Mouse (Mus musculus): ENCODE results near the gene Tmc4. TPM values are rescaled to one million over a fixed set of nuclear protein-coding genes. Genes with fewer than 3 reads are reported as not detected.

The Tmc4 gene
- polyA plus RNA-seq, 1 experiment from 2014 or later: 6.2 TPM

- Histone ChIP-seq H3K4me1 (peaks cover 38% of the 10 kb centered on the region), H3K36me3 (peaks cover 42% of the 10 kb centered on the region), H3K27me3 (no peaks in the 10 kb centered on the region), H3K9me3 (no peaks in the 10 kb centered on the region), H3K4me2 (replicated peaks) (peak overlapping the region; percentile 89), H3K4me3 (peak overlapping the region; percentile 98), H3K9ac (peak overlapping the region; percentile 99), H3K27ac (no peak overlapping the region)
- whole genome bisulfite sequencing: 73% methylated on average over 4 of the region's 4 CpGs
- no peak for ATAC-seq (ENCODE audit: low FRiP score, low read depth)
These were observed 30.7 kb downstream of the Tmc4 start for GRCm38 (mm10) chr7:3646641-3647040.

- peaks cover 38% of the 10 kb centered on the region for H3K4me1 ChIP-seq
- no peaks in the 10 kb centered on the region for H3K27me3 ChIP-seq
- H3K9me3 ChIP-seq: no peaks in the 10 kb centered on the region
- H3K4me2 ChIP-seq (replicated peaks): peak overlapping the region; percentile 89
- H3K36me3 ChIP-seq: peaks cover 42% of the 10 kb centered on the region
- no peak for ATAC-seq (ENCODE audit: low FRiP score, low read depth)
- WGBS: 18% methylated on average over 9 of the region's 9 CpGs
- H3K9ac ChIP-seq: peak overlapping the region; percentile 99
- H3K4me3 ChIP-seq: peak overlapping the region; percentile 98
- peak overlapping the region; percentile 97; the same call in 1 of the 2 replicates for H3K27ac ChIP-seq
These were observed 31.2 kb downstream of the Tmc4 start for GRCm38 (mm10) chr7:3646188-3646587.

- H3K9me3 ChIP-seq: no peaks in the 10 kb centered on the region
- H3K4me1 ChIP-seq: peaks cover 38% of the 10 kb centered on the region
- peak overlapping the region; percentile 97 for H3K27ac ChIP-seq
- H3K9ac ChIP-seq: peak overlapping the region; percentile 99
- under 1% methylated on average over 55 of the region's 58 CpGs for WGBS
- H3K4me3 ChIP-seq: peak overlapping the region; percentile 98
- H3K36me3 ChIP-seq: peaks cover 42% of the 10 kb centered on the region
- H3K4me2 ChIP-seq (replicated peaks): peak overlapping the region; percentile 89
- ATAC-seq (ENCODE audit: low FRiP score, low read depth): peak; percentile 7; the same call in 1 of the 2 replicates
- H3K27me3 ChIP-seq: no peaks in the 10 kb centered on the region
These were observed 31.8 kb downstream of the Tmc4 start for GRCm38 (mm10) chr7:3645488-3646025.

GRCm38 (mm10) chr7:3644672-3645487 is 32.5 kb downstream of the Tmc4 start, which contains the start of gene Cnot3:
Cnot3 (plus strand) TSS chr7:3645268.
- under 1% methylated on average over 58 of the region's 58 CpGs for WGBS
- peaks cover 42% of the 10 kb centered on the region for H3K36me3 ChIP-seq

GRCm38 (mm10) chr7:3644348-3644671 is 33.0 kb downstream of the Tmc4 start:
- Histone ChIP-seq H3K4me3 (peak overlapping the region; percentile 98), H3K27me3 (no peaks in the 10 kb centered on the region), H3K36me3 (peaks cover 44% of the 10 kb centered on the region), H3K9me3 (no peaks in the 10 kb centered on the region), H3K27ac (no peak overlapping the region), H3K4me1 (peaks cover 38% of the 10 kb centered on the region), H3K4me2 (replicated peaks) (peak overlapping the region; percentile 64), H3K9ac (0 out of 2 replicates have a peak overlapping the region, but pooled peaks have one; percentile 43)
- WGBS: under 1% methylated on average over 11 of the region's 11 CpGs
- ATAC-seq (ENCODE audit: low FRiP score, low read depth): no peak

More at GRCm38 (mm10) chr7:3644672-3645487, 32.5 kb downstream of the Tmc4 start, which contains the start of gene Cnot3:
- Histone ChIP-seq H3K4me2 (replicated peaks) (peak within 1 kb of the TSS; percentile 89), H3K27ac (peak within 1 kb of the TSS; percentile 97), H3K9me3 (no peaks in the 10 kb centered on the region), H3K27me3 (no peaks in the 10 kb centered on the region), H3K9ac (peak within 1 kb of the TSS; percentile 99), H3K4me1 (peaks cover 38% of the 10 kb centered on the region), H3K4me3 (peak within 1 kb of the TSS; percentile 98)
- ATAC-seq (ENCODE audit: low FRiP score, low read depth): peak; percentile 98

GRCm38 (mm10) chr7:3643843-3644242 is 33.5 kb downstream of the Tmc4 start:
- Histone ChIP-seq H3K27ac (no peak overlapping the region), H3K9ac (peak overlapping the region; percentile 43; the same call in 1 of the 2 replicates), H3K9me3 (no peaks in the 10 kb centered on the region), H3K4me2 (replicated peaks) (peak overlapping the region; percentile 64), H3K4me3 (peak overlapping the region; percentile 98), H3K27me3 (no peaks in the 10 kb centered on the region), H3K4me1 (peaks cover 35% of the 10 kb centered on the region), H3K36me3 (peaks cover 49% of the 10 kb centered on the region)
- WGBS: 17% methylated on average over 9 of the region's 9 CpGs
- ATAC-seq (ENCODE audit: low FRiP score, low read depth): no peak

GRCm38 (mm10) chr7:3643412-3643811 is 33.9 kb downstream of the Tmc4 start:
- Histone ChIP-seq H3K36me3 (peaks cover 52% of the 10 kb centered on the region), H3K4me2 (replicated peaks) (peak overlapping the region; percentile 64), H3K9ac (no peak overlapping the region), H3K27ac (no peak overlapping the region), H3K27me3 (no peaks in the 10 kb centered on the region), H3K9me3 (no peaks in the 10 kb centered on the region), H3K4me1 (peaks cover 31% of the 10 kb centered on the region), H3K4me3 (peak overlapping the region; percentile 98)
- 72% methylated on average over 5 of the region's 5 CpGs for WGBS
- ATAC-seq (ENCODE audit: low FRiP score, low read depth): no peak

- no peaks in the 10 kb centered on the region for H3K9me3 ChIP-seq
- no peaks in the 10 kb centered on the region for H3K27me3 ChIP-seq
- peak overlapping the region; percentile 99 for H3K4me2 ChIP-seq (replicated peaks)
- peak overlapping the region; percentile 74 for H3K4me3 ChIP-seq
- no peak for ATAC-seq (ENCODE audit: low FRiP score, low read depth)
- no peak overlapping the region for H3K27ac ChIP-seq
- peaks cover 55% of the 10 kb centered on the region for H3K36me3 ChIP-seq
- peaks cover 23% of the 10 kb centered on the region for H3K4me1 ChIP-seq
- WGBS: 58% methylated on average over 3 of the region's 3 CpGs
- H3K9ac ChIP-seq: peak overlapping the region; percentile 90
These were observed 46.9 kb downstream of the Tmc4 start for GRCm38 (mm10) chr7:3630478-3630815.

- WGBS: 2% methylated on average over 47 of the region's 47 CpGs
- peaks cover 53% of the 10 kb centered on the region for H3K36me3 ChIP-seq
These were observed 47.5 kb downstream of the Tmc4 start, which contains the start of the genes Tfpt and Prpf31 for GRCm38 (mm10) chr7:3629543-3630477. Tfpt (minus strand) TSS chr7:3629929. Prpf31 (plus strand) TSS chr7:3629985.

GRCm38 (mm10) chr7:3629030-3629429 is 48.3 kb downstream of the Tmc4 start:
- Histone ChIP-seq H3K27me3 (no peaks in the 10 kb centered on the region), H3K27ac (no peak overlapping the region), H3K36me3 (peaks cover 53% of the 10 kb centered on the region), H3K4me1 (peaks cover 23% of the 10 kb centered on the region), H3K9ac (peak overlapping the region; percentile 90), H3K9me3 (no peaks in the 10 kb centered on the region), H3K4me2 (replicated peaks) (peak overlapping the region; percentile 99), H3K4me3 (peak overlapping the region; percentile 74)
- 26% methylated on average over 4 of the region's 4 CpGs for WGBS
- peak; percentile 38 for ATAC-seq (ENCODE audit: low FRiP score, low read depth)

More at GRCm38 (mm10) chr7:3629543-3630477, 47.5 kb downstream of the Tmc4 start, which contains the start of the genes Tfpt and Prpf31:
- Histone ChIP-seq H3K9me3 (no peaks in the 10 kb centered on the region), H3K27me3 (no peaks in the 10 kb centered on the region), H3K27ac (peak within 1 kb of the TSS; percentile 79; the same call in 1 of the 2 replicates), H3K4me3 (peak within 1 kb of the TSS; percentile 74), H3K4me1 (peaks cover 23% of the 10 kb centered on the region), H3K4me2 (replicated peaks) (peak within 1 kb of the TSS; percentile 99), H3K9ac (peak within 1 kb of the TSS; percentile 90)
- ATAC-seq (ENCODE audit: low FRiP score, low read depth): peak; percentile 91

GRCm38 (mm10) chr7:3617242-3617995 is 59.9 kb downstream of the Tmc4 start, which contains the start of gene Ndufa3:
Ndufa3 (plus strand) TSS chr7:3617373.
- peaks cover 9% of the 10 kb centered on the region; the same call in 1 of the 2 replicates for H3K4me1 ChIP-seq
- peak within 1 kb of the TSS; percentile 91 for H3K9ac ChIP-seq
- whole genome bisulfite sequencing: under 1% methylated on average over 32 of the region's 32 CpGs
- H3K27me3 ChIP-seq: no peaks in the 10 kb centered on the region
- peaks cover 34% of the 10 kb centered on the region for H3K36me3 ChIP-seq
- H3K27ac ChIP-seq: peak within 1 kb of the TSS; percentile 67
- peak; percentile 96 for ATAC-seq (ENCODE audit: low FRiP score, low read depth)
- peak within 1 kb of the TSS; percentile 88 for H3K4me2 ChIP-seq (replicated peaks)
- H3K9me3 ChIP-seq: no peaks in the 10 kb centered on the region
- peak within 1 kb of the TSS; percentile 83 for H3K4me3 ChIP-seq

Measured in limb, embryonic 13.5 days (tissue).